Mouse (Mus musculus) c-Kit-positive CD71-negative TER-119-negative erythroid progenitor cells, embryonic 14.5 days (primary cell): ENCODE measurements around the gene Tmem184a.

Experiments
- DNase-seq: peaks from one replicate; pipeline ENCODE4 v3.0.0-alpha.2; 2013; ENCODE audit warnings: low read depth

Gene Tmem184a

DNA sequence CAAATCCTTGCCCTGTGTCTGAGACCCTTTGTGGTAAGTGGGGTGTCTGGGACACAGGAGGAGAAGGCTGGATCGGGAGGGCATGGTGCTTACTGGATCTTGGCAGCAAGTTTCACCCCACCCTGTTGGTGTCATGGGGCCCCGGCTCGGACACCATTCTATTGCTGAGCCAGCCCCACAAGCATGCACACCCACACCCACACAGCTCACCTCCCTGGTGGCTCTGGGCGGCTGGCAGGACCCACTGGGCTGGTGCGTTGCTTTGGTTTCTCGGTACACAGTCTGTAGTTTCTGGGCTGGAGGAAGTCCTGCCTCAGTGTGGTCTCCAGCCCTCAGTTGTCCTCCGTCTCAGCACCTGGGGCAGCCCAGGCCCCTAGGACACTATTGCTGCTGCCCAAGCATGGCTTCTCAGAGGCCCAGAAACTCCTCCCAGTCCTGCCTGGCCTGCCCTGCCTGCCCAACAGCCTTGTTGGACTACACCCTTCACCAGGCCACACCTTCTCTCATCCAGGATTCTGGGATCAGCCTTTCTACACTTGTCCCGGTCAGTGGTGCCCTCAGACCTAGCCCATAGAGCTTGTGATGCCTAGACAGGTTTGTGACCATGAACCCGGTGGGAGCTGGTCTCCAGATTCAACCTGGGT is at the start of gene Tmem184a:
Tmem184a (minus strand) TSS at position 380 of the 644 bp plus-strand sequence.
- no peak for DNase-seq

DNA sequence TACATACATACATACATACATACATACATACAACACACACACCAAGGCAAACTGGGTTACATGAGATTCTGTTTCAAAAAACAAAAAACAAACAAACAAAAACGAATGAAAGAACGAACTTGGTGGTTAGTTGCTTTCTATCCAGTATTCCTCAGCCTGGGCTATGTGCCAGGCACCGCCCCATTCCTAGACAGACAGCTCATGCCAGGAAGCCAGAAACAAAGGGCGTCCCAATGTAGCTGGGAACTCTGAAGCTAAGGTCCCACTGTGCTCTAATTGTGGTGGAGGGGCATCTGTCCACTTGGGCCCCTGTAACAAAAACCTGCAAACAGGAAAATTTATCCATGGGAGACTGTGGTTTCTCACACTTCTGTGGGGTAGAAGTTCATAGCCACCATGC is 43.0 kb upstream of the Tmem184a start:
- no peak for DNase-seq

DNA sequence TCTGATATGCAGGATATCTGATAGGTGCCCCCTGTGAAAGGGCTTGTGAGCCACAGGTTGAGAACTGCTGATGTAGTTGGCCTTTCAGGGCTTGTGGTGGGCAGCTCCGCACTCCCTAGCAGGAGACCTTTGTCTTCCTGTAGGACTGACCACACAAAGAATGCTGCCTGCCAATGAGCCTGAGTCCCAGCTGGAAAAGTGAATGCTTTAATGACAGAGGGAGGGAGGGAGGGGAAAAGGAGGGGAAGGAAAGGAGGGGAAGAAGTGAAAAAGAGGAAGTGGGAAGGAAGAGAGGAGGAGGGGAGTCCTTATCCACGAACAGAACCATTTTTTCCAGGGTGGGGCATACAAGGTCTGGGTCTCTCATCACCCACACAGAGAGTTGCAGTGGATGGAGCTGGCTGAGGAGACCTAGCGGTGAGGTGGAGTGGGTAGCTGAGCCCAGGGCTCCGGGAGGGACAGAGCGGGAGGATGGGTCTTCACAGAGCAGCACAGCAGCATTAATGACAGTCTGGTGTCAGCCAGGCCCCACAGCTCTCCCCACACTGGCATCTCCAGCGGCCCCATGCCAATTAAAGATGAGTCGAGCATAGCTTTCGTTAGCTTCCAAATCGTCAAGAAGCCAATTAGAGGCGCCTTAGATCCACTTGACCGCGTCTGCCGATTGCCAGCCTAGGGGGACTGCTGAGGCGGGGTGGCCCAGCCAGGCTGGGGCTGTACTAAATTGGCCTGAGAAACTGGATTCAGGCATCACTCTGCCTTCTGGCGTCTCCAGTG is 40.8 kb upstream of the Tmem184a start:
- DNase-seq: no peak

DNA sequence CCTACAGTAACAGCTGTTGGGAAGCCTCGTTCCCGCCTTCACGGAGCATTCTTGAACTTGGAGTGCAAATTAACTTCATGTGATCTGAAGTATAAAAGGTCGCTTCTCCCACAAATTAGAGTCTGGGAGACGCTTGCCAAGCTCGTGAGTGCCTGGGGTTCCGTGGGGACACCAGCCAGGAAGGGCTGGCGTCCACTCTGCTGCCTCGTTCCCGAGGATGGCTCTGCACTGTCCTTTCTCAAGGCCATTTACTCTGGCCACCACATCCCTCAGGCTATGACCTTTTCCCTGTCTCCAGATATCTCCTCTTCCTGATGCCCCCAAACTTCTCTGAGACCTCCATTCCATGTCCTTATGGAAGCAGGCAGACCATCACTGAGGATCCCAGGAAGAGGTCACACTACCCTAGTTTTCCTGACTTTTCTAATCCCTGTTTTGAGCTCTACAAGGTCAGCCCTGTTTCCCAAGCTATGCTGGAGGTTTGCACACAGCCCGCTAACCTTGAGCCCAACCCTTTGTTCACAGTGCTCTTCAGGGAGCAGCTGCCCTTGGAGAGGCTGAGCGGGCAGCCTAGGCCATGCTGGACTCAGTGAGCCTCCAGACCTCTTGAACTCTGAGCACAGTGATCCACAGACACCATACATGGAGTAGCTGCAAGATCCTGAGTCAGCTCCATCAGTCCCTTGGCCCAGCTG is 30.1 kb upstream of the Tmem184a start:
- no peak for DNase-seq

DNA sequence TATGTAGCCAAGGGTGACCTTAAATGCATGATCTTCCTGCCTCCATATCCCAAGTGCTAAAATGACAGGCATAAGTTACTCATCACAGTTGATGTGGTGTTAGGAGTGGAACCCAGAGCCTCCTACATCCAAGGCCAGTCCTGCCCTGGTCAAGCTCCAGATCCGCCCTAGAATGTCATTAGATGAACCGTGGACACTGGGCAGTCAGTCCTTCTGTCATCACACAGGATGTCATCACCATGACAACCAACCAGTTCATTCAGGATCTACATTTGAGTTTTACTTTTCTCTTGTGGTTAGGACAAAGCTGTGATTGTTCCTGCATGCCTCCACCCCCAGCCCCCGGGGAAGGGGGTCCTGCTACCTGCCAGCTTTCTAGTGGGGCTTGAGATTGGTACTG is 19.4 kb upstream of the Tmem184a start:
- DNase-seq: no peak

DNA sequence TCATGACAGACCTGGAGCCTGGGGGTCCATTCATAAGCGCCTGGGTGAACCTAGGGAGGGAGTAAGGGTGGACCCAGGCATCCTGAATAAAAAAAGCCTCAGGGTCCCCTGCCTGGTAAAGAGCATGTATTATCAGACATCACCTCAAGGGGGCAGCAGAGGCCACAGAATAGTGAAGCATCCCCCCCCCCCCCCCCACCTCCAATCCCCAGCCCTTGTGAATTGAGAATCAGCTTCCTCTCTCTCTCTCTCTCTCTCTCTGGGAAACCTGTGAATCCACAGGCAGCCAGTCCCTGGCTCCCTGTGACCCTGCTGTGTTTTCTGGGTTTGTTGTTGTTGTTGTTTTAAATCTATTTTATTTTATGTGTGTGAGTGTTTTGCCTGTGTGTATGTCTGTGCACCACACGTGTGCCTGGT is 18.8 kb upstream of the Tmem184a start:
- peak; percentile 54 for DNase-seq

DNA sequence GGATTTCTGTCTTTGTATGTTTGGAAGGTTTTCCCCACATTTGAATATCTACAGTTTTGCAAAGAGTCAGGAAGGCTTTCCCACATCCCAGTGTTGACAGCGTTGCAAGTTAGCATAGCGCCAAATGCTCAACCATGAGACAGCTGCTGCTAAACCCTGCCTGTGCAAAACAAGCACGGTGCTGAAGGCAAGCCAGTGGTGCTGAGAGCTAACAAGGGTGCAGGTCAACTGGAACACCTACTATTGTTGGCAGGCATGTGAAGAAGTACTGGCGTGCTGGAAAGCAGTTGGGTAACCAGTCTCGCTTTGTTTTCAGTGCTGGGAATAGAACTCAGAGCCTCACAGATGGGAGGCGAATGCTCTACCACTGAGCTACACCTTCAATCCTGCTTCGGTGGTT is 16.0 kb upstream of the Tmem184a start:
- DNase-seq: no peak

DNA sequence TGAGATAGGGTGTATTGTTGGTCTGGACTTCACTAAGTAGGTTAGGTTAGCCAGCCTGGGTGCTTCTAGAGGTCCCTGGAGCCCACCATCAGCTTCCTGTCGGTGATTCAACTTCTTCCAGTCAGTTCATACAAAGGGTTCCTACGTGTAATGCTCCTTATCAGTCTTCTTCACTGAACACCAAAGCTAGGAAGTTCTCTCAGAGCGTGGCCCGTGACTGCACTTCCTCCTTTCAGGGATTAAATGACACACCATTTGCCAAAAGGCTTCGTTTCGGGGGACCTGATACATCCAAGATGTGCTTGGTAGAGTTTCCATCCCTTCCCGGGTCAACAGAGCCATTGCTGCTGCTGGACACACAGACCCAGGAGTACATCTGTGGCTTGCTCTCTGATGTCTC is 12.4 kb upstream of the Tmem184a start:
- no peak for DNase-seq

DNA sequence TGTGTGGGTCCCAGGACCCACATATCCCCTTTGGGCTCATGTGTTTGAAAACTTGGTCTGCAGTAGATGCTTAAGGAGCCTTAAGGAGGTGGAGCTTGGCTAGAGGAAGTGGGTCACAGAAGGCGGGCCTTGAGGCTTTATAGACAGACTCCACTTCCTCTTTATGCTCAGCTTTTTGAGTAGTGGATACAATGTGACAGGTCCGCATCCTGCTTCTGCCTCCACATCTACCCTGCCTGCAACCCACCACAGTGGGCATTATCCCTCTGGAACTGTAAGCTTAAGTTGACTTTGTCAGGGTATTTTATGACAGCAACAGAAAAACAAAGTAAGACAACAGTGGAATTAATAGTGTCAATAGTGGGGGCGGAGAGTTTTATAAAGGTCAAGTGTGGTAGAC is 11.0 kb upstream of the Tmem184a start:
- peak; percentile 46 for DNase-seq

DNA sequence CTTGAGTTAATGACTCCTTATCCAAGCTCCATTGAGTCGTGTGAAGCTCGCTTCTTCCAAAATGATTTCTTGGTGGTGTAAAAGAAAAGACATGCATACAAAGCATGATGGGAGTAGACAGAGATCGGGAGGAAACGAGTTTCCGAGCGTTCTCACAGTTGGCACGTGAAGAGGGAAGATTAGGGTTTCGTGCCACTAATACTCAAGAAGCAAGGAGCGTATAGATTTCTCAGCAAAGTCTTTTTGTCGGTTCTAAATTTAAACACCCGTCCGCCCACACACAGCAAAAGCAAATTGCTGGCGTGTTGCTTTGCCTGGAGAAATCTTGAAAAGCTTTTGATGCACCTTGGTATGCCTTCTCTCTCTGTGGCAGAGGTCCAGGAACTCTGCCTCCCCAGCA is 9.7 kb upstream of the Tmem184a start:
- DNase-seq: no peak

DNA sequence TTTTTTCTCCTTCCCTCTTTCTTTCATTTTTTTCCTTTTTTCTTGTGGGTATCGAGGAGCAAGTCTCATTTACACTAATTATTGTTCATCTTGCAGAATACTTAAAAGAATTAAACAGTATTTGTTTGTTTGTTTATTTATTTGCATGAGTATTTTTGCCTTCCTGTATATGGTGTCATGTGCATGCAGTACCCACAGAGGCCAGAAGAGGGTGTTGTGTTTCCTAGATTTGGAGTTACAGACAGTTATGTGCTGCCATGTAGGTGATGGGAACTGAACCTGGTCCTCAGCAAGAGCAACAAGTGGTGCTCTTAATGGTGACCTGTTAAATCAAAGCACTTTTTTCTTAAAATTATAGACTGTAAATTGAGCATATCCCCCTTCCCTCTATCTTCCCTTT is 7.9 kb upstream of the Tmem184a start:
- no peak for DNase-seq

DNA sequence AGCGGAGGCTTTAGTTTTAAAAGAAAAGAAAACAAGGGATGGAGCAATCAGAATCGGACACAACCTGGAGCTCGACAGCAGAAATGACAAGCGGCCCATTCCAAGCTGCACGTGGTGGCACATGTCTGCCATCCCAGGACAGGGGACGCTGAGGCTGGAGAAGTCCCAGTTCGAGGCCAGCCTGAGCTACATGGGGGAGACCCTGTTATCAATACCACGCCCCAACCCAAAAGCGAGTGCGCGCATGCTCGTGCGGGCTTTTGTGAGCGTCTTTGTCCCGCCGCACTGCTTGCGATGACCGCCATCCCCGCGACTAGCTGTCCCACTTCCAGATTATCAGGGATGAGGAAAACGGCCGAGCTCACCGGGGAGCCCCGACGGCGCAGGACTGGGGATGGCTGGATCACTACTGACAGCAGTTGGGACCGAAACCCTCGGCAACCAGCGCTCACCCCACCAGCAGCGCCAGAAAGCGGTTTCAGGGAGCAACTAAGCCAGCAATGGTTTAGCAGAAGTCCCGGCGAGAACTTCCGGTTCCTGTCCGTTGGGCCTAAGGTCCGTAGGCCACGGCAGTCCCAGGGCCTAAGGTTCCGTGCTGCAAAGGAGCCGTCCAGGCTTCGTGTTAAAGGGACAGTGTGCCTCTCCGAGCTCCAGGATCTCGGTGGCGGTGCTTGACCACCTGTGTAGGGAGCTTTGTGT is 6.8 kb upstream of the Tmem184a start, which contains the start of the genes Gm26938 and Psmg3:
Gm26938 (minus strand) TSS at position 51 of the 699 bp plus-strand sequence.
Psmg3 (minus strand) TSS at position 529 of the 699 bp plus-strand sequence.
- peak; percentile 82 for DNase-seq

DNA sequence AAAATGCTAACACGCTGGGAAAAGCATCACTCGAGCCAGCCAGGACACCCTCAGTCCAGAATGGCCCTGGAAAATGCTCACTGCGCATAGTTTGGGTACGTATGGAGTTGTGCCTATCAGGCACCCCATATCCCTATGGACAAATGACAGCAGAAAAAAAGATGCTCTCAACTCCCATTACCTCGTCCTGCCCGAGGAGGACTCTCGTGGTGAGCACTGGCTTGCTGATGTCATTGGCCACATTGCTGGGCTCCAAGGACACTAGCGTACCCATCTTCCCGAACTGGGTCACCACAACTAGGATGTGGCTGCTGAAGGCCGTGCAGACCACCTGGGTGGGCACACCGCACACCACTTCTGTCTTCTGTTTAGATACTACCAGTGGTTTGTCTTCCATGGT is 6.2 kb upstream of the Tmem184a start:
- no peak for DNase-seq

DNA sequence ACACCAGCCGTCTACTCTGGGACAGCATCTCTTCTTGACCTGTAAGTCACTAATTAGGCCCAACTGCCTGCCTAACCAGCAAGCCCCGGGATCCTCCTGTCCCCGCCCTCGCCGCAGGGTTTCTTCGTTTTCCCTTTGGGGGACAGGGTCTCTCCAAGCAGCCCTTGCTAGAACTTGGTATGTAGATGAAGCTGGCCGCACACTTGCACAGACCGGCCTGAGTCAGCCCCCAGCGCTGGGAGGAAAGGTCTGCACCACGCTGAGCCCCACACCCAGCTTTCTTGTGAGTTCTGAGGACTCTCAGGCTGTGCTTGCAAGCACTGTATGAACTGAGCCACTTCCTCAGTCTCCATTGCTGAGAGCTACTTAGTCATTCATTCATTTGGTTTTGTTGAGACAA is 4.8 kb upstream of the Tmem184a start:
- DNase-seq: no peak

DNA sequence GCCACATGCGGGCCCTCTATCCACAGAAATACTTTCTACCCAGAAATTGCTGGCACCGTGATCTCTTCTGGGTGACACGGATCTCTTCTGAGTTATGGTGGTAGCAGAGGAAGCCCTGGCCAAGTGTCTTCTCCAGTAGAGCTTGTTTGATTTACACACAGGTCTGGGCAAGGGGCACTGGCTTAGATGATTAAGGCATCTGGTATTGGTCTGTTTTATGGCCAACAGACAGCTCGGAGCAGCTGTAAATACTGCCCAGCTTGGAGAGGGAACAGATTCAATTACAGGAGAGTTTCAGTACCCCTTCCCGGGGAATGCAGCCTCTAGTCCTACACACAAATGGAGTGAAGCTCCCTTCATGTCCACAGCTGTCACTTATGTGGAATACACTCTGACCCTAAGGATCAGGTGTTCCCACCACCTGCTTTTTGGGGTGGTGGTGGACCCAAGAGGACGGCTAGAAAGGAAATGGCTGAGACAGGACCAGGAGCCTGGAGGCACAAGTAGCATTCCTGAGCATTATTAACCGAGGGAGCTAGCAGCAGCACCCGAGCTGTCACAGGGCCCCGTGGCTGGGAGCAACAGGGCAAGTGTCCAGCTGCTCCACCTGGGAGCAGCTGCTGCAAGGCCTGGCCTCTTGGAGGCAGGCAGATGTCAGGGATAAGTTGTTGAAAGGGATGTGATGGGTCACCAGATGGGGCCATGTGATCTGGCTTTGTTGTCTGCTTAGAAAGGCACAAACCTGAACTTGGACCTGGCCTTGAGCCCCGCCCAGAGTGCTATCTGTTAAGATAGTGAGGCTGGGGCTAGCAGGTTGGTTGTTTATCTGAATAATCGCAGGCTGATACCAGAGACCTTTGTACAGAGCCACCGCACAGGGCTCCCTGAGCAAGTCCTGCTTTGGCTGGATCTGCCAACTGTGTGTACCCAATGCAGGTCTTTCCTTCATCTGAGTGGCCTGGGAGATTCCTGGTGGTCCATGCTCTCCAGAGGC is 2.0 kb upstream of the Tmem184a start:
- no peak for DNase-seq

DNA sequence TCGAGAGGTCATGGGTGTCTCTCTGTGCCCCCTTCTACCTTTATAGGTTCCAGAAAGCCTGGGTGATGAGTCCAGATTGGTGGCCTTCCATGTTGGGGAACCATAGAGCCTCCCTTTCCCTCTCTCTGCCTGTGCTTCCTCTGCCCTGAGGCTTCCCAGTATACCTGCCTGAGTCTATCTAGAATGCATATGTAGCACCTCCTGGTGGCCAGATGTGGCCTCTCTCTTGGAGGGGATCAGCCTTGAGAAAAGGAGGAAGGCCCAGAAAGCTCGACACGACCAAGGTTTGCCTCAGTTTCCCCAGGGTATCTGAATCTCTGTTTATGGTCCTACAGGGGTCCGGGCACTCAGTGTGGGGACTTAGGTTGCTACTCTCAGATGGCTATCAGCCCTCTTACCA is 916 bp downstream of the Tmem184a start:
- no peak for DNase-seq

DNA sequence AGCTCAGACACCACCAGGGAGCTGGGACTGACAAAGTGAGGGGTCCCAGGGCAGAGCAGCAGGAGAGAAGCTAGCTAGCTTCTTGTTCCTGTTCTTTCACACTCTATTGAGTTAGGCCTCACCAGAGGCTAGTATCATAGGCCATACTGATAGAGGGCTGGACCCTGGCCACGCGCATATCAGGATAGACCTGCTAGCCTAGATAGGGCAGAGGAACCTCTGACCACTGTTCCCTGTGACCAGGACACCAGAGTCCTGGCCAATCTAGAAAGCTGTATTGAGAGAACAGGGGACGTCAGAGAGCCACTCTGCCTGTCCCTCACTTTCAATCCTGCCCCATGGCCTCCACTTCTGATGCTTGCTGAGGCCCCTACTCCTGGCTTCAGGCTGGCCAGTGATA is 1.7 kb downstream of the Tmem184a start:
- DNase-seq: no peak

DNA sequence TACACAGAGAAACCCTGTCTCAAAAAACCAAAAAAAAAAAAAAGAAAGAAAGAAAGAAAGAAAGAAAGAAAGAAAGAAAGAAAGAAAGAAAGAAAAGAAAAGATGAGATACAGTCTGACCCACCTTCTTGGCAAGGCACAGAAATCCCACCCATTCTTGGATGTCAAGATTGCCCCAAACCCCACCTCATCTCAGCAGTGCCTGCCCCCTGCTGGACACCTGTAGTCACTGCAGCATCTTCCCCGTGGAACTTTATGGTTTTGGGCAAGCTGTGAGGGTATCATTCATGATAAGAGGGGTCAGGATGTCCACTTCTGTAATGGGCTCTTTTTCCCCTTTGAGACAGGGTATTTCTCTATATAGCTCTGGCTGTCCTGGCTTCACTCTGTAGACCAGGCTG is 2.4 kb downstream of the Tmem184a start:
- no peak for DNase-seq

DNA sequence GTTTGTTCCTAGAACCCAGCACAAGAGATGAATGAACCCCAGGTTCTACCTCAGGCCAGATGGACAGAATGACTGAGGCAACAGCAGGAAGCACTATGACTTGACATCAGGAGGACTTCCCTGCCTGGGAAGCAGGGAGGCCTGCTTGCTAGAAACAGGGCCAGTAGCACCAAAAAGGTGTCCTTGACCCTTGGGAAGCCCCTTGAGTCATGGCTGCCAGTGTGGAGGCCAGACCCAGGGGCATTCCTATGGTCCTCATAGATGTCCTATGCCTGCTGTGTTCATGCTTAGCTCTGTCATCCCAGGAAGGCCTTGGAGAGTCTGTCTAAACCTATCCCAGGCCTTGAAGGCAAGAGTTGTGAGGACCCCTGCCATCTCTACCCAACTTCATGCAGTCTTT is 3.3 kb downstream of the Tmem184a start:
- no peak for DNase-seq

DNA sequence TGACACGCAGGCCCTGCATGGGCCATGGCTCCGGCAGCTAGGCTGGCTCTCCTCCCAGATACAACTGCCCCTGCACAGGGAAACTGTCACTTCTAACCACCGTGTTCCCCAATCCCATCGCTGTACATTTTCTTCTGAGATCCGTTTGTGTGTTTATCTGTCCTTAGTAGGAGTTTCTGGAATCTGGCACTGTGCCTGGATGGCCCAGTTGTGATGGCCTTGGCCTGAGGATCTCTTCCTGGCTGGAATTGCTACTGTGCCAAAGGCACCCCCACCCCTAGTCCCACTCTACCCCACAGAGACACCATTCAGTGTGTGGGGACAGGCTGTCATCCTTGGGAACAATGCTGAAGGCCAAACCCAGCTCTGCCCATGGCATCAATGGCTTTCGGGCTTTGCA is 3.8 kb downstream of the Tmem184a start:
- DNase-seq: no peak

DNA sequence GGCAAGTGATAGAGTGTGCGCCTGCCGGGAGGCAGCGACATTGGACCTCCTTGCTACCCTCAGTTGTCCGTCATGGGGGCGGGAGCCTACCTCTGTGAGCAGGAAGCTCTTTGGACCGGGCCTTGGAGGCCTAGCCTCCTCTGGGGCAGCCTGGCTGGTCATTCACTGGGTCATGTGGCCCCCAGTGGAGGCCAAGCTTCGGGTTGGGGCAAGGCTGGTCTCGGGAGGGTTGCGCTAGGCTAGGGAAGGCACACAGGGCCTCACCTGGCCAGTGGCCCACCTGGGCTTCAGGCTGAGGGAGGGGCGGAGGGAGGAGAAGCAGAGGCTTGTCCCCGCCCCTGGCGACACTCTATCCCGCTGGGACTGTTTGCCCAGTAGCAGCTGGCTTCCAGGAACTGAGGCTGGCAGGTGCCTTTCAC is 5.7 kb downstream of the Tmem184a start:
- DNase-seq: no peak
